Mouse (Mus musculus): Measurements from ENCODE around the gene Fabp6. TPM values are rescaled to one million over a fixed set of nuclear protein-coding genes. Genes with fewer than 3 reads are reported as not detected.

Gene Fabp6
- polyA plus RNA-seq (2016; fragmentation: Nextera tagmentation; extraction: Ambion mirVana): not detected in 2 replicates

- Histone ChIP-seq H3K4me2 (replicated peaks) (no peak within 1 kb of the TSS), H3K4me3 (no peak within 1 kb of the TSS), H3K36me3 (no peaks in the 10 kb centered on the region), H3K9ac (no peak within 1 kb of the TSS), H3K27me3 (no peaks in the 10 kb centered on the region), H3K9me3 (no peaks in the 10 kb centered on the region), H3K27ac (no peak within 1 kb of the TSS), H3K4me1 (no peaks in the 10 kb centered on the region)
- ATAC-seq (ENCODE audit: insufficient number of reproducible peaks, insufficient read depth, low FRiP score, low TSS enrichment): no peak
- 82% methylated on average over 5 of the region's 5 CpGs for WGBS
These were observed at the start of gene Fabp6 for GRCm38 (mm10) chr11:43601440-43601839. TSS of gene Fabp6 (minus strand) at chr11:43601540.

GRCm38 (mm10) chr11:43645286-43645685 lies 43.9 kb upstream of the Fabp6 start:
- Histone ChIP-seq H3K9ac (no peak overlapping the region), H3K9me3 (no peaks in the 10 kb centered on the region), H3K36me3 (no peaks in the 10 kb centered on the region), H3K4me2 (replicated peaks) (no peak overlapping the region), H3K27ac (no peak overlapping the region), H3K4me3 (no peak overlapping the region), H3K4me1 (peaks cover 11% of the 10 kb centered on the region), H3K27me3 (no peaks in the 10 kb centered on the region)
- no peak for ATAC-seq (ENCODE audit: insufficient number of reproducible peaks, insufficient read depth, low FRiP score, low TSS enrichment)
- 89% methylated on average over 3 of the region's 3 CpGs for WGBS

- no peaks in the 10 kb centered on the region for H3K9me3 ChIP-seq
- no peak overlapping the region for H3K9ac ChIP-seq
- H3K4me1 ChIP-seq: peaks cover 11% of the 10 kb centered on the region
- H3K36me3 ChIP-seq: no peaks in the 10 kb centered on the region
- H3K27me3 ChIP-seq: no peaks in the 10 kb centered on the region
- H3K27ac ChIP-seq: no peak overlapping the region; the same call in 1 of the 2 replicates
- WGBS: 28% methylated on average over 2 of the region's 2 CpGs
- H3K4me3 ChIP-seq: no peak overlapping the region
- peak; percentile 84 for ATAC-seq (ENCODE audit: insufficient number of reproducible peaks, insufficient read depth, low FRiP score, low TSS enrichment)
- no peak overlapping the region for H3K4me2 ChIP-seq (replicated peaks)
These were observed 41.8 kb upstream of the Fabp6 start for GRCm38 (mm10) chr11:43643180-43643591.

GRCm38 (mm10) chr11:43638486-43638885 lies 37.1 kb upstream of the Fabp6 start:
- Histone ChIP-seq H3K4me1 (peaks cover 15% of the 10 kb centered on the region), H3K9me3 (no peaks in the 10 kb centered on the region), H3K9ac (no peak overlapping the region), H3K4me3 (no peak overlapping the region), H3K27ac (no peak overlapping the region), H3K36me3 (no peaks in the 10 kb centered on the region), H3K4me2 (replicated peaks) (no peak overlapping the region), H3K27me3 (no peaks in the 10 kb centered on the region)
- no peak for ATAC-seq (ENCODE audit: insufficient number of reproducible peaks, insufficient read depth, low FRiP score, low TSS enrichment)
- 94% methylated on average over 3 of the region's 3 CpGs for WGBS

GRCm38 (mm10) chr11:43636761-43637160 lies 35.4 kb upstream of the Fabp6 start:
- no peaks in the 10 kb centered on the region for H3K36me3 ChIP-seq
- no peaks in the 10 kb centered on the region for H3K9me3 ChIP-seq
- no peak overlapping the region for H3K4me2 ChIP-seq (replicated peaks)
- ATAC-seq (ENCODE audit: insufficient number of reproducible peaks, insufficient read depth, low FRiP score, low TSS enrichment): no peak
- H3K4me1 ChIP-seq: peaks cover 9% of the 10 kb centered on the region
- no peaks in the 10 kb centered on the region for H3K27me3 ChIP-seq
- no peak overlapping the region for H3K9ac ChIP-seq
- no peak overlapping the region for H3K27ac ChIP-seq
- H3K4me3 ChIP-seq: no peak overlapping the region
- WGBS: 80% methylated on average over 4 of the region's 4 CpGs

GRCm38 (mm10) chr11:43633658-43634401 lies 32.5 kb upstream of the Fabp6 start:
- H3K4me1 ChIP-seq: peaks cover 9% of the 10 kb centered on the region
- peak overlapping the region; percentile 31 for H3K4me2 ChIP-seq (replicated peaks)
- H3K27ac ChIP-seq: peak overlapping the region; percentile 14; the same call in 1 of the 2 replicates
- H3K9me3 ChIP-seq: no peaks in the 10 kb centered on the region
- H3K27me3 ChIP-seq: no peaks in the 10 kb centered on the region
- 20% methylated on average over 19 of the region's 19 CpGs for WGBS
- no peak overlapping the region for H3K9ac ChIP-seq
- no peak overlapping the region for H3K4me3 ChIP-seq
- ATAC-seq (ENCODE audit: insufficient number of reproducible peaks, insufficient read depth, low FRiP score, low TSS enrichment): peak; percentile 49; the same call in 1 of the 2 replicates
- H3K36me3 ChIP-seq: no peaks in the 10 kb centered on the region

- Histone ChIP-seq H3K9me3 (no peaks in the 10 kb centered on the region), H3K36me3 (no peaks in the 10 kb centered on the region), H3K4me2 (replicated peaks) (no peak overlapping the region), H3K4me3 (no peak overlapping the region), H3K27me3 (no peaks in the 10 kb centered on the region), H3K27ac (0 out of 2 replicates have a peak overlapping the region, but pooled peaks have one; percentile 14), H3K4me1 (peaks cover 9% of the 10 kb centered on the region), H3K9ac (no peak overlapping the region)
- no peak for ATAC-seq (ENCODE audit: insufficient number of reproducible peaks, insufficient read depth, low FRiP score, low TSS enrichment)
- 73% methylated on average over 6 of the region's 6 CpGs for WGBS
These were observed 31.8 kb upstream of the Fabp6 start for GRCm38 (mm10) chr11:43633165-43633564.

GRCm38 (mm10) chr11:43632566-43632965 lies 31.2 kb upstream of the Fabp6 start:
- no peak overlapping the region for H3K9ac ChIP-seq
- no peak overlapping the region for H3K4me3 ChIP-seq
- H3K36me3 ChIP-seq: no peaks in the 10 kb centered on the region
- no peak overlapping the region for H3K27ac ChIP-seq
- H3K9me3 ChIP-seq: no peaks in the 10 kb centered on the region
- H3K4me2 ChIP-seq (replicated peaks): no peak overlapping the region
- no peak for ATAC-seq (ENCODE audit: insufficient number of reproducible peaks, insufficient read depth, low FRiP score, low TSS enrichment)
- 48% methylated on average over 4 of the region's 4 CpGs for WGBS
- peaks cover 9% of the 10 kb centered on the region for H3K4me1 ChIP-seq
- H3K27me3 ChIP-seq: no peaks in the 10 kb centered on the region

- WGBS: 86% methylated on average over 9 of the region's 9 CpGs
- no peaks in the 10 kb centered on the region for H3K27me3 ChIP-seq
These were observed 30.3 kb upstream of the Fabp6 start for GRCm38 (mm10) chr11:43631645-43632044.

GRCm38 (mm10) chr11:43626927-43627645 lies 25.7 kb upstream of the Fabp6 start:
- peak overlapping the region; percentile 44 for H3K4me2 ChIP-seq (replicated peaks)
- H3K4me3 ChIP-seq: peak overlapping the region; percentile 9; the same call in 1 of the 2 replicates
- H3K4me1 ChIP-seq: peaks cover 15% of the 10 kb centered on the region
- H3K27me3 ChIP-seq: no peaks in the 10 kb centered on the region
- H3K9me3 ChIP-seq: no peaks in the 10 kb centered on the region
- peak overlapping the region; percentile 19; the same call in 1 of the 2 replicates for H3K27ac ChIP-seq
- WGBS: 28% methylated on average over 18 of the region's 18 CpGs
- H3K36me3 ChIP-seq: no peaks in the 10 kb centered on the region
- ATAC-seq (ENCODE audit: insufficient number of reproducible peaks, insufficient read depth, low FRiP score, low TSS enrichment): no peak
- H3K9ac ChIP-seq: no peak overlapping the region

More at GRCm38 (mm10) chr11:43631645-43632044, 30.3 kb upstream of the Fabp6 start:
- Histone ChIP-seq H3K9ac (no peak overlapping the region), H3K4me2 (replicated peaks) (no peak overlapping the region), H3K4me3 (no peak overlapping the region), H3K4me1 (peaks cover 16% of the 10 kb centered on the region), H3K27ac (no peak overlapping the region), H3K9me3 (no peaks in the 10 kb centered on the region), H3K36me3 (no peaks in the 10 kb centered on the region)
- ATAC-seq (ENCODE audit: insufficient number of reproducible peaks, insufficient read depth, low FRiP score, low TSS enrichment): no peak

- H3K4me2 ChIP-seq (replicated peaks): peak overlapping the region; percentile 44
- peak overlapping the region; percentile 9; the same call in 1 of the 2 replicates for H3K4me3 ChIP-seq
- H3K4me1 ChIP-seq: peaks cover 15% of the 10 kb centered on the region
- H3K36me3 ChIP-seq: no peaks in the 10 kb centered on the region
- H3K9ac ChIP-seq: 0 out of 2 replicates have a peak overlapping the region, but pooled peaks have one; percentile 27
- no peaks in the 10 kb centered on the region for H3K27me3 ChIP-seq
- no peaks in the 10 kb centered on the region for H3K9me3 ChIP-seq
- peak overlapping the region; percentile 19; the same call in 1 of the 2 replicates for H3K27ac ChIP-seq
- ATAC-seq (ENCODE audit: insufficient number of reproducible peaks, insufficient read depth, low FRiP score, low TSS enrichment): no peak
- 4% methylated on average over 12 of the region's 12 CpGs for whole genome bisulfite sequencing
These were observed 25.1 kb upstream of the Fabp6 start for GRCm38 (mm10) chr11:43626300-43626926.
